Mouse (Mus musculus) heart, embryonic 14.5 days (tissue): ENCODE measurements at regions not wholly inside any gene's neighbourhood (a gene's known extent, or its start where the extent isn't known, plus 50 kb on each side); places are given as distances from the start of the nearest gene placed in this dataset.
"Not testable (repeated sequence)": the region's sequence is repeated elsewhere in the genome, so short reads cannot be mapped to it uniquely, and the experiment has no call there.

Source experiments
- ATAC-seq: fragments of 200-750 bp; cut with Nextera tagmentation; 2 replicates; pipeline ENCODE4 v1.8.0; 2017; ENCODE audit warnings: low read depth, moderate TSS enrichment; ENCODE audit not compliant: insufficient number of reproducible peaks, insufficient read depth, low FRiP score
- H3K27ac ChIP-seq, 2 experiments: fragments of 200-500 bp in 1 of 2; fragments of 300-500 bp in 1 of 2; sonication (generic) in 1 of 2; replicated peaks in 1 of 2; 2 replicates each; pipeline ENCODE4 v1.5.1; 2012 to 2014; ENCODE audit warnings: low read depth in 2 of 2, low read length in 2 of 2, control low read depth in 1 of 2, mild to moderate bottlenecking in 1 of 2, mixed read lengths in 1 of 2; ENCODE audit not compliant: control insufficient read depth in 1 of 2, insufficient read depth in 1 of 2
- H3K27me3 ChIP-seq: fragments of 300-500 bp; sonication (generic); 2 replicates; pipeline ENCODE4 v1.6.1; 2014; ENCODE audit warnings: mild to moderate bottlenecking, low read length, control low read depth; ENCODE audit not compliant: control insufficient read depth, insufficient read depth
- H3K36me3 ChIP-seq: fragments of 300-500 bp; sonication (generic); 2 replicates; pipeline ENCODE4 v1.6.1; 2014; ENCODE audit warnings: mild to moderate bottlenecking, control low read depth, low read length, mixed read lengths; ENCODE audit not compliant: control insufficient read depth, insufficient read depth
- H3K4me1 ChIP-seq, 2 experiments: fragments of 200-500 bp in 1 of 2; fragments of 300-500 bp in 1 of 2; sonication (generic) in 1 of 2; 2 replicates each; pipeline ENCODE4 v1.6.1; 2012 to 2014; ENCODE audit warnings: low read length in 2 of 2, control low read depth in 1 of 2, mixed read lengths in 1 of 2; ENCODE audit not compliant: control insufficient read depth in 2 of 2, insufficient read depth in 2 of 2
- H3K4me2 ChIP-seq: fragments of 300-500 bp; sonication (generic); 2 replicates; pipeline ENCODE4 v1.6.1; 2014; ENCODE audit warnings: mild to moderate bottlenecking, low read length
- H3K4me3 ChIP-seq, 2 experiments: fragments of 200-500 bp in 1 of 2; fragments of 300-500 bp in 1 of 2; sonication (generic) in 1 of 2; 2 replicates each; pipeline ENCODE4 v1.5.1; 2012 to 2014; ENCODE audit warnings: low read length in 2 of 2, mild to moderate bottlenecking in 2 of 2, control low read depth in 1 of 2, low read depth in 1 of 2, moderate library complexity in 1 of 2; ENCODE audit not compliant: control insufficient read depth in 1 of 2, insufficient read depth in 1 of 2
- H3K9ac ChIP-seq: fragments of 300-500 bp; sonication (generic); 2 replicates; pipeline ENCODE4 v1.6.1; 2014; ENCODE audit warnings: mild to moderate bottlenecking, low read length
- H3K9me3 ChIP-seq: fragments of 300-500 bp; sonication (generic); 2 replicates; pipeline ENCODE4 v1.6.1; 2016; ENCODE audit warnings: low read length, control low read depth; ENCODE audit not compliant: control insufficient read depth
- WGBS: fragments of 180-500 bp; shearing (Covaris S2); extraction: QIAGEN DNeasy Blood & Tissue Kit; methylation state at CpG from one replicate; pipeline ENCODE4 v1.1.7; 2014; 5-methylcytosine and 5-hydroxymethylcytosine counted together

DNA sequence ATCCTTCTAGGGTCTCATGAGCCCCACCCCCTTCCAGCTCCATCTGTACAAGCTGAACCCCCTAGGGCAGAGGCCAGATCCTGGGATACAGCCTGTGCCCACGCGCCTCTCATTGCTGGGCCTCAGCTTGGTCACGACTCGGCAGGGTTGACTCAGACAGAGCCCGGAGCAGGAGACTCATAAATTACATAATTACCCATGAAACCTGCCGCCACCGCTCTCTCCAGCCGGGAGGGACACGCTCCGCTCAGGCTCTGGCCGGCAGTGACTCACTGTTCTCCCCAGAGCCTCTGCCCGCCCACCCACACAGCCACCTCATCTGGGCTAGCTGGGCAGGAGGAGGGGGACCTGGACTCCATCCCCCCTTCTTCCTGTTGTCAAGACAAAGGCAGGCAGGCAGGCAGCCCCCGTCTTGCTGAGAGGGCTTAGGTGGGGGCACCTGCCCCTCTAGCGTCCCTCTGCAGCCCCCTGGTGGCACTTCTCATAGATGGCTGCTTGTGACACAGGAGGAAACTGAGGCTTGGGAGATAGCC is 149.6 kb upstream of the Rtl1 start:
- H3K4me3 ChIP-seq = peak overlapping the region; percentile 12 to 28; a peak in 2 of 4 replicates
- ATAC-seq = peak; percentile 44
- no peaks in the 10 kb centered on the region for H3K27me3 ChIP-seq
- no peak overlapping the region for H3K27ac ChIP-seq
- peaks cover 5 to 11% of the 10 kb centered on the region in 2 experiments; a peak in 3 of 4 replicates for H3K4me1 ChIP-seq
- WGBS = 10% methylated on average over 13 of the region's 14 CpGs
- H3K9me3 ChIP-seq = no peaks in the 10 kb centered on the region
- H3K9ac ChIP-seq = peak overlapping the region; percentile 31; the same call in 1 of the 2 replicates
- H3K4me2 ChIP-seq = peak overlapping the region; percentile 58
- H3K36me3 ChIP-seq = no peaks in the 10 kb centered on the region

DNA sequence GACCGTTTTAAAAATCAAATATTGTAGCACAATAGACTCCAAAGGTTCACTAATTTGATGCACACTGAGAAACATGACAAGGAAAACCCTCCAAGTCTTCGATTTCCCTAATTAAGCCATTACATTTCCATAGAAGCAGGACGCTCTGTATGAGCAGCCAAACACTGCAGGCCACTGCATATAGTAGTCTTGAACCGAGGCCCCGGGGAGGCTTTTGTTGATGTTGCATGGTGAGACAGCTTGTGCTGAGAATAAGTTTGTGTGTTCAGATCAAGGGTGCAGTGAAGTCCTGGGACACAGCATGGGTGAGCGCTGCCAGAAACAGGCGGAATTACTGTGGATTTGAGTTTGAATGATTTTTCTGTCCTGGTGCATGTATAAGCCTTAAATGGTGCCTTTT is 154.9 kb upstream of the Rtl1 start:
- Histone ChIP-seq H3K4me1 (no peaks in the 10 kb centered on the region; a peak in 2 of 4 replicates), H3K27me3 (no peaks in the 10 kb centered on the region), H3K27ac (no peak overlapping the region), H3K4me3 (no peak overlapping the region), H3K9me3 (no peaks in the 10 kb centered on the region), H3K9ac (no peak overlapping the region), H3K4me2 (no peak overlapping the region), H3K36me3 (no peaks in the 10 kb centered on the region)
- WGBS = 85% methylated on average over 7 of the region's 7 CpGs
- ATAC-seq = no peak

DNA sequence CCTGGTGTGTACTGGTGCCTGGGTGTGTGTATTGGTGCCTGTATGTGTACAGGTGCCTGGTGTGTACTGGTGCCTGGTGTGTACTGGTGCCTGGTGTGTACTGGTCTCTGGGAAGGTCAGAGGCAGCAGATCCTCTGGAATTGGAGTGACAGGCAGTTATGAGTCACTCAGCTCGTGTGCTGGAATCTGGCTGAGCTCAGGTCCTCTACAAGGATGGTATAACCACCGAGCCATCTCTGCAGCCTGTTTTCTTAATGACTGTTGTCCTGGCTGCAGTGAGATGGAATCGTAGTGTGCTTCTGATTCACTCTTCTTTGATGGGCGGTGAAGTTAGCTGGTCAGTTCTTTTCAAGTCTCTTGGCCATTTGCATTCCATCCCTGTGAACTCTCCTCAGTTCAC is 164.2 kb upstream of the Rtl1 start:
- no peak overlapping the region for H3K4me3 ChIP-seq
- no peak overlapping the region for H3K27ac ChIP-seq
- no peak for ATAC-seq
- no peaks in the 10 kb centered on the region for H3K27me3 ChIP-seq
- no peaks in the 10 kb centered on the region for H3K4me1 ChIP-seq
- 62% methylated on average over 4 of the region's 4 CpGs for WGBS
- no peak overlapping the region for H3K4me2 ChIP-seq
- no peaks in the 10 kb centered on the region for H3K36me3 ChIP-seq
- no peaks in the 10 kb centered on the region for H3K9me3 ChIP-seq
- H3K9ac ChIP-seq = no peak overlapping the region

DNA sequence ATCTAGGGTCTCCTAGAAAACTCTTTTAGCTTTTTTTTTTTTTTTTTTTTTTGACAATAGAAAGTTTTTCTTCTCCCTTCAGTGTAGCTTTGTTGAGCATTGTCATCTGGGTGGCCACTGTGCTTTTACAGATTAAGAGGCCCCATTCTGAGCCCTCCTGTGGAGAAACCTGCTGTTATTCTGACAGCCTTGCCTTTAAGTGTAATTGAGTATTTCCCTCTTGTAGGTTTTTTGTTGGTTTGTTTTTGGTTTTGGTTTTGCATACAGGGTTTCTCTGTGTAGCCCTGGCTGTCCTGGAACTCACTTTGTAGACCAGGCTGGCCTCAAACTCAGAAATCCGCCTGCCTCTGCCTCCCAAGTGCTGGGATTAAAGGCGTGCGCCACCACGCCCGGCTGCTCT is 166.5 kb upstream of the Rtl1 start:
- H3K36me3 ChIP-seq, H3K9ac ChIP-seq, H3K4me1 ChIP-seq, H3K9me3 ChIP-seq, H3K4me3 ChIP-seq, H3K27ac ChIP-seq, H3K4me2 ChIP-seq, ATAC-seq, H3K27me3 ChIP-seq: not testable (repeated sequence)
- 73% methylated on average over 5 of the region's 5 CpGs for WGBS

DNA sequence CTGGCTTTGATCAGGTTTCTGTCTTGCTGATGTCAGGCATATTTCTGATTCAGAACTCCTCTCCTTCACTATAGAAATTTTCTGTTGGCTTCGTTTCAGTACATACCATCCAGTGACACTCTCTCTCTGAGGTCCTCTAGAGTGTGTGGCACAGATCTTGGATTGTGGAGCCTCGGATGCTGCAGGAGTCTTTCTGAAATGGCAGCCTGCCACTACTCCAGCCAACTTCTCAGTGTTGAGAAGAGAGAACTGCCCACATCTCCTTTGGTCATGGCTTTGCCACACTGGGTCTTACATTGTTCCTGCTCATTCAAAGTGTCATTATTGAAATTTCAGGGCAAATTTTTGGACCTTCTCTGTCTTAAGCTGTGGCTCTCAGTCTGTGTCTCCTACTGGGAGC is 172.4 kb upstream of the Rtl1 start:
- Histone ChIP-seq H3K4me1 (no peaks in the 10 kb centered on the region; a peak in 1 of 4 replicates), H3K9ac (no peak overlapping the region), H3K9me3 (no peaks in the 10 kb centered on the region), H3K4me2 (no peak overlapping the region), H3K27ac (no peak overlapping the region), H3K4me3 (no peak overlapping the region), H3K36me3 (no peaks in the 10 kb centered on the region), H3K27me3 (no peaks in the 10 kb centered on the region)
- ATAC-seq = no peak
- 57% methylated on average over 2 of the region's 2 CpGs for WGBS

DNA sequence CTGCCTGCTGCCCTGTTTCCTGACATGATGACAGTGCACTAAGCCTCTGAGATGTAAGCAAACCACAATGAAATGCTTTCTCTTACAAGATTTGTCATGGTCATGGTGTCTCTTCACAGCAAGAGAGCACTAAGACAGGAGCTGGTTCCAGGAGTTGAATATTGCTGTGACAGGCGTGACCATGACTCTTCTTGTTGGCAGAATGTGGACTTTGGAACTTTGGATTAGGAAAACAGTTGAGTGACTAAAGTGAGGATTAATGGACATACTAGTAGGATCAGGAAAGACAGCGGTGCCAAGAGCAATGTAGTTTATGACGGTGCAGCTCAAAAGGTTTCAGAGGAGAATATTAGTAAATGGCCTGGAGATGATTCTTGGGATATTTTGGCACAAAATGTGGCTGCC is 173.8 kb upstream of the Rtl1 start:
- no peak overlapping the region for H3K27ac ChIP-seq
- no peaks in the 10 kb centered on the region for H3K27me3 ChIP-seq
- no peak for ATAC-seq
- 86% methylated on average over 3 of the region's 3 CpGs for WGBS
- H3K36me3 ChIP-seq = no peaks in the 10 kb centered on the region
- H3K4me2 ChIP-seq = no peak overlapping the region
- H3K4me3 ChIP-seq = no peak overlapping the region
- H3K9ac ChIP-seq = no peak overlapping the region
- H3K9me3 ChIP-seq = no peaks in the 10 kb centered on the region
- H3K4me1 ChIP-seq = no peaks in the 10 kb centered on the region; a peak in 1 of 4 replicates

DNA sequence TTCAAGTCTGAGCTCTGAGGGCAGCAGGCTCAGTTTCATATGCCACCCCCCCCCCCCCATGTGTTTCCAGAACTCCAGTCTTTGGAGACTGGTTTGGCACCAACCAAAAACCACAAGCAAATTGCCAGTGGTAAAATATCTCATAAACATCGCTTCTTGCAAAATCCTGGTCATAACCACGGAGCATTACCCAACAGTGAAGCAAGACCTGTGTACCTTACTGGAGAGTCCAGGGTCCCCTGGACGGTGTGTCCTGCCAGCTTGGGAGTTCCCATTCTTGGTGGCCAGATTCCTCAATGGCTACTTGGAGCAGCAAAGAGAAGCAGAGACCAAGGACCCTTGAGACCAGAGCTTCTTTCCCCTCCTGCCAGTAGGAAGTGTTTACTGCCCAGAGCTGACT is 198.7 kb upstream of the Rtl1 start:
- H3K4me2 ChIP-seq = no peak overlapping the region
- H3K27me3 ChIP-seq = no peaks in the 10 kb centered on the region
- ATAC-seq = no peak
- H3K9ac ChIP-seq = no peak overlapping the region
- no peaks in the 10 kb centered on the region for H3K4me1 ChIP-seq
- no peaks in the 10 kb centered on the region for H3K9me3 ChIP-seq
- H3K27ac ChIP-seq = no peak overlapping the region
- H3K36me3 ChIP-seq = no peaks in the 10 kb centered on the region
- no peak overlapping the region for H3K4me3 ChIP-seq
- WGBS = 83% methylated on average over 3 of the region's 3 CpGs

DNA sequence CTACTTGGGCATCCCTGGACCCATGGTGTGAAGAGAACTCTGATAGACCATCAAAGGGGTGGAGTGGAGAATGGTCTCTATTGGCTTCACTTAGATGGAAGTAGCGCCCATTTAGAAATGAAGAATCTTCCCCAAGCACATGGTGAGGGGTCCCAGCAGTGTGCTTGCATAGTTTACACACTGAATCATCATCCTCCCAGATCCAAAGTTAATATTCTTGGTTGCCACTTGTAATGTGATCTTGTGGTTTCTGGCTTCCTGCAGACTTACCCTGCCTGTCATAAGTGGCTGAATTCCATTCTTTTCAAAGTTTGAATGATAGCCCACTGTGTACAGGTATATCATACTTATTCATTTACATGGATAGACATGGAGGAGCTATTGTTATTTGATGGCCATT is 199.3 kb upstream of the Rtl1 start:
- no peaks in the 10 kb centered on the region for H3K27me3 ChIP-seq
- H3K9ac ChIP-seq = no peak overlapping the region
- no peak overlapping the region for H3K4me2 ChIP-seq
- H3K27ac ChIP-seq = no peak overlapping the region
- no peaks in the 10 kb centered on the region for H3K9me3 ChIP-seq
- no peaks in the 10 kb centered on the region for H3K4me1 ChIP-seq
- WGBS = 75% methylated on average over 1 of the region's 1 CpGs
- H3K4me3 ChIP-seq = no peak overlapping the region
- no peaks in the 10 kb centered on the region for H3K36me3 ChIP-seq
- no peak for ATAC-seq
